Mouse (Mus musculus) kidney, embryonic 16.5 days (tissue): ENCODE measurements around the gene Tle2. TPM values are rescaled to one million over a fixed set of nuclear protein-coding genes. Genes with fewer than 3 reads are reported as not detected.

Source experiments
- ATAC-seq: fragments of 200-750 bp; cut with Nextera tagmentation; 2 replicates; pipeline ENCODE4 v1.8.0; 2017; ENCODE audit warnings: moderate TSS enrichment; ENCODE audit not compliant: low FRiP score, low TSS enrichment
- H3K27ac ChIP-seq: fragments of 300-500 bp; sonication (generic); 2 replicates; pipeline ENCODE4 v1.5.1; 2014; ENCODE audit warnings: low read length
- H3K27me3 ChIP-seq: fragments of 300-500 bp; sonication (generic); 2 replicates; pipeline ENCODE4 v1.6.1; 2014; ENCODE audit warnings: low read length, control low read depth, mixed read lengths; ENCODE audit not compliant: insufficient read depth
- H3K36me3 ChIP-seq: fragments of 300-500 bp; sonication (generic); 2 replicates; pipeline ENCODE4 v1.6.1; 2014; ENCODE audit warnings: low read length, control low read depth, mixed read lengths; ENCODE audit not compliant: insufficient read depth
- H3K4me1 ChIP-seq: fragments of 300-500 bp; sonication (generic); 2 replicates; pipeline ENCODE4 v1.6.1; 2014; ENCODE audit warnings: low read length, control low read depth, mixed read lengths; ENCODE audit not compliant: insufficient read depth
- H3K4me2 ChIP-seq: fragments of 300-500 bp; sonication (generic); replicated peaks from 2 replicates; pipeline ENCODE4 v1.6.1; 2014; ENCODE audit warnings: low read depth, low read length
- H3K4me3 ChIP-seq: fragments of 300-500 bp; sonication (generic); 2 replicates; pipeline ENCODE4 v1.5.1; 2014; ENCODE audit warnings: mild to moderate bottlenecking, low read length
- H3K9ac ChIP-seq: fragments of 300-500 bp; sonication (generic); replicated peaks from 2 replicates; pipeline ENCODE4 v1.6.1; 2014; ENCODE audit warnings: low read length
- H3K9me3 ChIP-seq: fragments of 300-500 bp; sonication (generic); 2 replicates; pipeline ENCODE4 v1.6.1; 2016; ENCODE audit warnings: low read length, control low read depth
- WGBS: fragments of 180-500 bp; shearing (Covaris S2); extraction: QIAGEN DNeasy Blood & Tissue Kit; methylation state at CpG from one replicate; pipeline ENCODE4 v1.1.7; 2014; 5-methylcytosine and 5-hydroxymethylcytosine counted together
- polyA plus RNA-seq: library from polyadenylated mRNA; unstranded; fragments of >200 nt; fragmentation: Nextera tagmentation; extraction: Ambion mirVana; gene quantifications from 2 replicates; pipeline ENCODE4 v1.2.1, GENCODE M21; 2015

Gene Tle2
- polyA plus RNA-seq, 1 experiment from 2014 or later = 41.0 TPM

- WGBS = 84% methylated on average over 5 of the region's 5 CpGs
- ATAC-seq = no peak
- no peaks in the 10 kb centered on the region for H3K27me3 ChIP-seq
- no peak overlapping the region for H3K9ac ChIP-seq
- peaks cover 4% of the 10 kb centered on the region; the same call in 1 of the 2 replicates for H3K9me3 ChIP-seq
- no peak overlapping the region for H3K4me2 ChIP-seq
- H3K27ac ChIP-seq = no peak overlapping the region
- H3K36me3 ChIP-seq = no peaks in the 10 kb centered on the region
- H3K4me3 ChIP-seq = no peak overlapping the region
- H3K4me1 ChIP-seq = peaks cover 7% of the 10 kb centered on the region
Observed at GRCm38 (mm10) chr10:81553232-81553631, 21.1 kb upstream of the Tle2 start.

GRCm38 (mm10) chr10:81553807-81554755, 20.3 kb upstream of the Tle2 start:
- Histone ChIP-seq H3K27ac (no peak overlapping the region), H3K36me3 (no peaks in the 10 kb centered on the region), H3K4me3 (no peak overlapping the region), H3K27me3 (no peaks in the 10 kb centered on the region), H3K4me1 (peaks cover 11% of the 10 kb centered on the region), H3K4me2 (no peak overlapping the region), H3K9me3 (peaks cover 4% of the 10 kb centered on the region; the same call in 1 of the 2 replicates), H3K9ac (no peak overlapping the region)
- WGBS = 72% methylated on average over 6 of the region's 6 CpGs
- no peak for ATAC-seq

GRCm38 (mm10) chr10:81556282-81556681, 18.1 kb upstream of the Tle2 start:
- Histone ChIP-seq H3K4me2 (no peak overlapping the region), H3K4me3 (no peak overlapping the region), H3K27ac (no peak overlapping the region), H3K9me3 (peaks cover 4% of the 10 kb centered on the region; the same call in 1 of the 2 replicates), H3K36me3 (0 out of 2 replicates have a peak, but pooled peaks cover under 1% of the 10 kb centered on the region), H3K27me3 (no peaks in the 10 kb centered on the region), H3K9ac (no peak overlapping the region), H3K4me1 (peaks cover 18% of the 10 kb centered on the region)
- no peak for ATAC-seq
- WGBS = 78% methylated on average over 3 of the region's 3 CpGs

- Histone ChIP-seq H3K4me3 (no peak overlapping the region), H3K4me2 (no peak overlapping the region), H3K9ac (no peak overlapping the region), H3K4me1 (peaks cover 20% of the 10 kb centered on the region), H3K9me3 (peaks cover 4% of the 10 kb centered on the region; the same call in 1 of the 2 replicates), H3K36me3 (peaks cover 3% of the 10 kb centered on the region; the same call in 1 of the 2 replicates), H3K27ac (no peak overlapping the region), H3K27me3 (no peaks in the 10 kb centered on the region)
- 11% methylated on average over 1 of the region's 1 CpGs for WGBS
- ATAC-seq = no peak
Observed at GRCm38 (mm10) chr10:81557491-81557890, 16.9 kb upstream of the Tle2 start.

GRCm38 (mm10) chr10:81559163-81559626, 15.2 kb upstream of the Tle2 start, which contains the start of gene Aes:
Gene Aes (plus strand): TSS chr10:81559488.
- H3K4me3 ChIP-seq = peak within 1 kb of the TSS; percentile 89
- peaks cover 3% of the 10 kb centered on the region; the same call in 1 of the 2 replicates for H3K36me3 ChIP-seq
- peak within 1 kb of the TSS; percentile 99 for H3K9ac ChIP-seq
- ATAC-seq = peak; percentile 37
- WGBS = under 1% methylated on average over 46 of the region's 53 CpGs
- H3K27me3 ChIP-seq = no peaks in the 10 kb centered on the region
- peaks cover 37% of the 10 kb centered on the region for H3K4me1 ChIP-seq
- H3K4me2 ChIP-seq = peak within 1 kb of the TSS; percentile 95
- no peaks in the 10 kb centered on the region for H3K9me3 ChIP-seq
- H3K27ac ChIP-seq = peak within 1 kb of the TSS; percentile 96

GRCm38 (mm10) chr10:81559627-81560539, 14.5 kb upstream of the Tle2 start:
- Histone ChIP-seq H3K9me3 (no peaks in the 10 kb centered on the region), H3K4me2 (peak overlapping the region; percentile 95), H3K36me3 (peaks cover 9% of the 10 kb centered on the region), H3K4me3 (peak overlapping the region; percentile 89), H3K4me1 (peaks cover 44% of the 10 kb centered on the region), H3K27me3 (no peaks in the 10 kb centered on the region), H3K9ac (peak overlapping the region; percentile 99), H3K27ac (peak overlapping the region; percentile 96)
- ATAC-seq = peak; percentile 28
- 0% methylated on average over 32 of the region's 36 CpGs for WGBS

GRCm38 (mm10) chr10:81560719-81561459, 13.5 kb upstream of the Tle2 start:
- H3K36me3 ChIP-seq = peaks cover 19% of the 10 kb centered on the region
- ATAC-seq = peak; percentile 24
- peak overlapping the region; percentile 95 for H3K4me2 ChIP-seq
- 0 out of 2 replicates have a peak, but pooled peaks cover under 1% of the 10 kb centered on the region for H3K27me3 ChIP-seq
- H3K9ac ChIP-seq = peak overlapping the region; percentile 99
- WGBS = 6% methylated on average over 16 of the region's 16 CpGs
- H3K27ac ChIP-seq = peak overlapping the region; percentile 96
- H3K4me3 ChIP-seq = peak overlapping the region; percentile 89
- no peaks in the 10 kb centered on the region for H3K9me3 ChIP-seq
- H3K4me1 ChIP-seq = peaks cover 53% of the 10 kb centered on the region

GRCm38 (mm10) chr10:81562411-81562810, 11.9 kb upstream of the Tle2 start:
- H3K36me3 ChIP-seq = peaks cover 22% of the 10 kb centered on the region
- no peak for ATAC-seq
- peaks cover 55% of the 10 kb centered on the region for H3K4me1 ChIP-seq
- no peaks in the 10 kb centered on the region for H3K9me3 ChIP-seq
- 81% methylated on average over 6 of the region's 6 CpGs for WGBS
- H3K27me3 ChIP-seq = 0 out of 2 replicates have a peak, but pooled peaks cover 2% of the 10 kb centered on the region
- H3K27ac ChIP-seq = no peak overlapping the region
- peak overlapping the region; percentile 29 for H3K4me2 ChIP-seq
- peak overlapping the region; percentile 35; the same call in 1 of the 2 replicates for H3K9ac ChIP-seq
- peak overlapping the region; percentile 11; the same call in 1 of the 2 replicates for H3K4me3 ChIP-seq
